Comparison of ENCODE assay signal across 8 mouse cellular contexts in the genomic region with DNA sequence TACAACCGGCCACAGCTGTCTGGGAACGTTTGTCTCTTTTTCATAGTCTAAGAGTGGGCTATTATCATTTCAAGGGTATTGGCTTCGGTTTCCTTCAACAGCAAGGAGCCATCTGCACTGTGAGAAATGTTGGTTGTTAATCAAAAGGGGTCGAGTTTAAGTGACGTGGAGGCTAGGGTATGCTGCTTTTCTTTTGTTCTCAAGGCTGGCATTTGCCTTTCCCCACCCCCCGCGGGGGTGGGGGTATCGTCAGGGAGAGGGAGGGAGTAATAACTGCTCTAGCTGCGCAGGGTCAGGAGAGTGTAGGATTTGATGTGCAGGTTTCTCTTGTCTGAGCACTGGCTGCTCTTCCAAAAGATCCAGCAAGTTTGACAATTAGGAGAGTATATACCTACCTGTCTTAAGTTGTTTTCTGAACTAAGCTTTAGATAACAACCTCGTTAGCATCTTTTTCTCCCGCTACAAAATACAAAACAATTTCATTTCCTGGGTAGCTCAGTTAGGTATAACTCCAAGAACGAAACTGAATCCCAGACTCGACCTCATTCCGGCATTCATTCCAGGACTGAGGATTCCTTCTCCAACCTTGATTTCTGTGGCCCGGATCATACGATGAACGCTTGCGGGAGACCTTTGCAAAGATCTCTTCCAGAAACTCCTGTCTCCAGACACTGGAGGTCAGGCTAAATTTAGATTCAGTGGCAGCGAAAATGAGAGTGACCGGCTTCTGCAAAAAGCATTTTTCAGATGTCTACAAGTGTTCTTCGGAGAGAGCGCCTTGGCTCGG. TPM values are rescaled to one million over a fixed set of nuclear protein-coding genes. Genes with fewer than 3 reads are reported as not detected.
DNase-seq lines count a peak whose midpoint lies in the region; ATAC-seq and TF ChIP-seq lines count a peak whose summit lies in the region.

No protein-coding gene starts in this region.

- no peak for TF ChIP-seq CTCF in olfactory bulb, adult 2 months (IDR thresholded peaks at IDR 0.05; ENCODE audit: insufficient read depth, low read depth, low read length)

- H3K4me3 ChIP-seq in megakaryocyte, embryonic 14.5 days (replicated peaks) = peak overlapping the region; percentile 93
- H3K4me3 ChIP-seq in embryonic facial prominence, embryonic 13.5 days = peak overlapping the region; percentile 72
- H3K4me3 ChIP-seq in hindbrain, embryonic 12.5 days = peak overlapping the region; percentile 59
- H3K4me3 ChIP-seq in liver, embryonic 13.5 days (replicated peaks) = peak overlapping the region; percentile 71
- peak overlapping the region; percentile 65 for H3K4me3 ChIP-seq in olfactory bulb, adult 2 months (ENCODE audit: insufficient read depth, low read depth, low read length)

- peaks cover 14% of the 10 kb centered on the region for H3K4me1 ChIP-seq in megakaryocyte, embryonic 14.5 days
- peaks cover 10% of the 10 kb centered on the region for H3K4me1 ChIP-seq in embryonic facial prominence, embryonic 13.5 days
- H3K4me1 ChIP-seq in hindbrain, embryonic 12.5 days = peaks cover 15% of the 10 kb centered on the region
- H3K4me1 ChIP-seq in liver, embryonic 13.5 days (replicated peaks) = peaks cover 17% of the 10 kb centered on the region
- H3K4me1 ChIP-seq in olfactory bulb, adult 2 months (ENCODE audit: control insufficient read depth, insufficient read depth, low read length) = no peaks in the 10 kb centered on the region

- peak overlapping the region; percentile 74 for H3K4me2 ChIP-seq in embryonic facial prominence, embryonic 13.5 days
- peak overlapping the region; percentile 66 for H3K4me2 ChIP-seq in hindbrain, embryonic 12.5 days (replicated peaks)
- peak overlapping the region; percentile 82 for H3K4me2 ChIP-seq in liver, embryonic 13.5 days

- H3K9ac ChIP-seq in embryonic facial prominence, embryonic 13.5 days = peak overlapping the region; percentile 82
- peak overlapping the region; percentile 70 for H3K9ac ChIP-seq in hindbrain, embryonic 12.5 days
- peak overlapping the region; percentile 68 for H3K9ac ChIP-seq in liver, embryonic 13.5 days

- WGBS in embryonic facial prominence, embryonic 13.5 days = under 1% methylated on average over 23 of the region's 23 CpGs
- under 1% methylated on average over 22 of the region's 23 CpGs for WGBS in hindbrain, embryonic 12.5 days
- WGBS in liver, embryonic 13.5 days (ENCODE audit: insufficient replicate concordance) = under 1% methylated on average over 23 of the region's 23 CpGs
- under 1% methylated on average over 23 of the region's 23 CpGs for WGBS in olfactory bulb, adult 2 months

- peak overlapping the region; percentile 91 for H3K27ac ChIP-seq in embryonic facial prominence, embryonic 13.5 days
- H3K27ac ChIP-seq in hindbrain, embryonic 12.5 days = peak overlapping the region; percentile 87
- peak overlapping the region; percentile 84 for H3K27ac ChIP-seq in liver, embryonic 13.5 days
- peak overlapping the region; percentile 85 for H3K27ac ChIP-seq in olfactory bulb, adult 2 months (ENCODE audit: insufficient read depth, low read depth, low read length)

- DNase-seq in adrenal gland, postnatal 25 days = peak; percentile 27
- DNase-seq in liver, embryonic 13.5 days = no peak
- DNase-seq in urinary bladder, adult 18-20 months (ENCODE audit: low spot score in 2 of 2) = no peak

- ATAC-seq in megakaryocyte, adult 5-6 weeks (ENCODE audit: poor library complexity, severe bottlenecking) = no peak; the same call in 1 of the 2 replicates
- ATAC-seq in embryonic facial prominence, embryonic 13.5 days (ENCODE audit: insufficient number of reproducible peaks, insufficient read depth, low FRiP score, low TSS enrichment, low read depth) = 0 out of 2 replicates have a peak, but pooled peaks have one; percentile 40
- peak; percentile 58 for ATAC-seq in hindbrain, embryonic 12.5 days (ENCODE audit: low FRiP score)
- ATAC-seq in liver, embryonic 13.5 days (ENCODE audit: low read depth) = no peak

- TF ChIP-seq POLR2A in olfactory bulb, adult 2 months (IDR thresholded peaks at IDR 0.05; ENCODE audit: insufficient read depth, low read depth, low read length) = no peak

- H3K27me3 ChIP-seq in megakaryocyte, embryonic 14.5 days (replicated peaks) = no peaks in the 10 kb centered on the region
- H3K27me3 ChIP-seq in embryonic facial prominence, embryonic 13.5 days = no peaks in the 10 kb centered on the region
- H3K27me3 ChIP-seq in hindbrain, embryonic 12.5 days = no peaks in the 10 kb centered on the region
- no peaks in the 10 kb centered on the region for H3K27me3 ChIP-seq in liver, embryonic 13.5 days

- no peaks in the 10 kb centered on the region for H3K36me3 ChIP-seq in megakaryocyte, embryonic 14.5 days (replicated peaks; ENCODE audit: low read length)
- H3K36me3 ChIP-seq in embryonic facial prominence, embryonic 13.5 days = no peaks in the 10 kb centered on the region
- H3K36me3 ChIP-seq in hindbrain, embryonic 12.5 days = no peaks in the 10 kb centered on the region
- no peaks in the 10 kb centered on the region for H3K36me3 ChIP-seq in liver, embryonic 13.5 days

- H3K9me3 ChIP-seq in megakaryocyte, embryonic 14.5 days = no peaks in the 10 kb centered on the region
- no peaks in the 10 kb centered on the region for H3K9me3 ChIP-seq in embryonic facial prominence, embryonic 13.5 days
- no peaks in the 10 kb centered on the region for H3K9me3 ChIP-seq in hindbrain, embryonic 12.5 days (replicated peaks)
- H3K9me3 ChIP-seq in liver, embryonic 13.5 days (replicated peaks) = no peaks in the 10 kb centered on the region

RNA-seq across cellular contexts. Expression of a gene that starts 0.7 kb away (rescaled TPM):
- 0.64 and 2.2 TPM in 2 replicates for polyA plus RNA-seq in megakaryocyte, embryonic 14.5 days (2012; ENCODE audit: insufficient read depth, low replicate concordance)
- 22.2 and 23.5 TPM in 2 replicates for total RNA-seq in megakaryocyte, adult 5-6 weeks (2015)
- 22.3 and 27.6 TPM in 2 replicates for total RNA-seq in megakaryocyte, adult 5-6 weeks (2017)
- 65.0 and 77.2 TPM in 2 replicates for total RNA-seq in adrenal gland, postnatal 25 days (2021)
- 25.1 and 29.1 TPM in 2 replicates for polyA plus RNA-seq in embryonic facial prominence, embryonic 13.5 days (2015; fragmentation: Nextera tagmentation; extraction: Ambion mirVana)
- polyA plus RNA-seq in hindbrain, embryonic 12.5 days (2016; fragmentation: Nextera tagmentation; extraction: Ambion mirVana) = 37.8 and 41.8 TPM in 2 replicates
- 18.2 and 23.8 TPM in 2 replicates for polyA plus RNA-seq in liver, embryonic 13.5 days (2015; fragmentation: Nextera tagmentation; extraction: Ambion mirVana)
- not detected in 2 replicates for polyA plus RNA-seq in olfactory bulb, adult 2 months (2012; ENCODE audit: insufficient read depth, insufficient read length, low replicate concordance, missing spikeins)

RNA-seq across cellular contexts. Expression of a gene that starts 31.5 kb away (rescaled TPM):
- polyA plus RNA-seq in megakaryocyte, embryonic 14.5 days (2012; ENCODE audit: insufficient read depth, low replicate concordance) = 14.1 and 20.4 TPM in 2 replicates
- 341 TPM in 2 replicates for total RNA-seq in megakaryocyte, adult 5-6 weeks (2015)
- total RNA-seq in megakaryocyte, adult 5-6 weeks (2017) = 283 and 309 TPM in 2 replicates
- total RNA-seq in adrenal gland, postnatal 25 days (2021) = 119 and 128 TPM in 2 replicates
- 38.1 and 50.3 TPM in 2 replicates for polyA plus RNA-seq in embryonic facial prominence, embryonic 13.5 days (2015; fragmentation: Nextera tagmentation; extraction: Ambion mirVana)
- polyA plus RNA-seq in hindbrain, embryonic 12.5 days (2016; fragmentation: Nextera tagmentation; extraction: Ambion mirVana) = 37.5 and 43.0 TPM in 2 replicates
- 44.2 and 60.6 TPM in 2 replicates for polyA plus RNA-seq in liver, embryonic 13.5 days (2015; fragmentation: Nextera tagmentation; extraction: Ambion mirVana)
- polyA plus RNA-seq in olfactory bulb, adult 2 months (2012; ENCODE audit: insufficient read depth, insufficient read length, low replicate concordance, missing spikeins) = not detected in 2 replicates

RNA-seq across cellular contexts. Expression of a gene that starts 45.3 kb away (rescaled TPM):
- polyA plus RNA-seq in megakaryocyte, embryonic 14.5 days (2012; ENCODE audit: insufficient read depth, low replicate concordance) = 0.51 and 2.1 TPM in 2 replicates
- total RNA-seq in megakaryocyte, adult 5-6 weeks (2015) = 3.6 and 4.6 TPM in 2 replicates
- 1.9 and 2.0 TPM in 2 replicates for total RNA-seq in megakaryocyte, adult 5-6 weeks (2017)
- 19.8 and 21.0 TPM in 2 replicates for total RNA-seq in adrenal gland, postnatal 25 days (2021)
- 22.8 and 26.6 TPM in 2 replicates for polyA plus RNA-seq in embryonic facial prominence, embryonic 13.5 days (2015; fragmentation: Nextera tagmentation; extraction: Ambion mirVana)
- 71.1 and 73.1 TPM in 2 replicates for polyA plus RNA-seq in hindbrain, embryonic 12.5 days (2016; fragmentation: Nextera tagmentation; extraction: Ambion mirVana)
- polyA plus RNA-seq in liver, embryonic 13.5 days (2015; fragmentation: Nextera tagmentation; extraction: Ambion mirVana) = 8.1 and 9.5 TPM in 2 replicates
- polyA plus RNA-seq in olfactory bulb, adult 2 months (2012; ENCODE audit: insufficient read depth, insufficient read length, low replicate concordance, missing spikeins) = not detected in 2 replicates

Comparison
In these comparisons a context has a peak if more than half of its experiments do, and no peak if none do; other contexts are left out.
1. ATAC-seq: peak in embryonic facial prominence, embryonic 13.5 days (single experiment) and hindbrain, embryonic 12.5 days (single experiment); none in megakaryocyte, adult 5-6 weeks (single experiment) and liver, embryonic 13.5 days (single experiment).
2. Peak in every context shown above with its lines, with median percentiles within 50 percentile points of each other: H3K4me3 ChIP-seq, H3K27ac ChIP-seq, H3K4me2 ChIP-seq and H3K9ac ChIP-seq.